Mouse (Mus musculus): ENCODE measurements around the gene Mmab.

GRCm38 (mm10) chr5:114435588-114435987, 8.3 kb downstream of the Mmab start:
- TF ChIP-seq POLR2A (IDR thresholded peaks at IDR 0.05; ENCODE audit: borderline replicate concordance, insufficient read depth, low read length): no peak
- no peak for TF ChIP-seq CTCF (IDR thresholded peaks at IDR 0.05; ENCODE audit: borderline replicate concordance, insufficient read depth, low read depth, low read length)

All from cerebellum, adult 2 months (tissue).